Comparison of ENCODE assay signal across 27 mouse cellular contexts in genomic region chr16:42807536-42807935, GRCm38 (mm10).
"Had no signal": no experiment of that assay in that cellular context is flagged by ENCODE, and none has a peak within 500 bp of the region (broad histone marks: within the 10 kb centered on the region; RNA-seq: fewer than 3 reads in every experiment).

No protein-coding gene starts in this region.

- H3K4me1 ChIP-seq: heart, embryonic 15.5 days; hindbrain, embryonic 10.5 days; hindbrain, embryonic 13.5 days; hindbrain, embryonic 15.5 days; limb, embryonic 10.5 days; liver, embryonic 13.5 days; liver, embryonic 15.5 days had no signal

- H3K9ac ChIP-seq: heart, embryonic 13.5 days; heart, embryonic 15.5 days; hindbrain, embryonic 13.5 days; hindbrain, embryonic 15.5 days; limb, embryonic 12.5 days; liver, embryonic 13.5 days; liver, embryonic 15.5 days; liver, postnatal 0 days had no signal

- H3K9me3 ChIP-seq: heart, embryonic 13.5 days; heart, embryonic 15.5 days; hindbrain, embryonic 10.5 days; hindbrain, embryonic 13.5 days; hindbrain, embryonic 15.5 days; limb, embryonic 10.5 days; limb, embryonic 12.5 days; liver, embryonic 13.5 days; liver, embryonic 15.5 days had no signal

- H3K4me2 ChIP-seq: heart, embryonic 11.5 days; heart, embryonic 13.5 days; heart, embryonic 15.5 days; hindbrain, embryonic 13.5 days; hindbrain, embryonic 15.5 days; limb, embryonic 12.5 days; liver, embryonic 11.5 days; liver, embryonic 13.5 days; liver, embryonic 15.5 days had no signal

- H3K36me3 ChIP-seq: heart, embryonic 13.5 days; heart, embryonic 15.5 days; hindbrain, embryonic 10.5 days; hindbrain, embryonic 13.5 days; hindbrain, embryonic 15.5 days; limb, embryonic 10.5 days; limb, embryonic 12.5 days; liver, embryonic 13.5 days; liver, embryonic 15.5 days had no signal

- DNase-seq: gastrocnemius, postnatal 14 days; gastrocnemius, postnatal 36 days; heart, adult 11 months; heart, adult 2 months; heart, postnatal 14 days; heart, postnatal 4 days; kidney, adult 18-20 months; kidney, adult 8-10 months; kidney, postnatal 10 days; kidney, postnatal 25 days; kidney, postnatal 4 days; layer of hippocampus, adult 9-11 months; layer of hippocampus, postnatal 36 days; liver; liver, embryonic 13.5 days; liver, postnatal 0 days had no signal

- H3K27me3 ChIP-seq: heart, embryonic 13.5 days; heart, embryonic 15.5 days; hindbrain, embryonic 13.5 days; hindbrain, embryonic 15.5 days; limb, embryonic 12.5 days; liver, embryonic 13.5 days; liver, embryonic 15.5 days had no signal

- H3K4me3 ChIP-seq: heart, adult 2 months; heart, embryonic 13.5 days; heart, embryonic 15.5 days; hindbrain, embryonic 10.5 days; hindbrain, embryonic 13.5 days; hindbrain, embryonic 15.5 days; limb, embryonic 10.5 days; limb, embryonic 12.5 days; liver, embryonic 13.5 days; liver, embryonic 15.5 days had no signal

- ATAC-seq: hindbrain, postnatal 0 days; liver, postnatal 0 days had no signal

- H3K27ac ChIP-seq: heart, adult 2 months; heart, embryonic 13.5 days; heart, embryonic 15.5 days; hindbrain, embryonic 10.5 days; hindbrain, embryonic 13.5 days; hindbrain, embryonic 15.5 days; hindbrain, postnatal 0 days; limb, embryonic 10.5 days; limb, embryonic 12.5 days; liver, embryonic 13.5 days; liver, embryonic 15.5 days had no signal
